Mouse (Mus musculus) left cerebral cortex, adult 8-10 months (tissue): ENCODE results near the gene Hdhd5. TPM values are rescaled to one million over a fixed set of nuclear protein-coding genes. Genes with fewer than 3 reads are reported as not detected.

Experiments
- DNase-seq, 2 experiments: peaks; one replicate each; pipeline ENCODE4 v3.0.0; 2022; ENCODE audit warnings: low spot score in 2 of 2
- total RNA-seq, 4 experiments: library from RNA; stranded (reverse); gene quantifications; 2 replicates each; pipeline ENCODE4 v1.2.4; 2022

The Hdhd5 gene
- total RNA-seq, 4 experiments from 2014 or later: 31.7 to 36.8 (median 33.9) TPM

GRCm38 (mm10) chr6:120532594-120532993 is 1.5 kb upstream of the Hdhd5 start:
- no peak for DNase-seq

DNA sequence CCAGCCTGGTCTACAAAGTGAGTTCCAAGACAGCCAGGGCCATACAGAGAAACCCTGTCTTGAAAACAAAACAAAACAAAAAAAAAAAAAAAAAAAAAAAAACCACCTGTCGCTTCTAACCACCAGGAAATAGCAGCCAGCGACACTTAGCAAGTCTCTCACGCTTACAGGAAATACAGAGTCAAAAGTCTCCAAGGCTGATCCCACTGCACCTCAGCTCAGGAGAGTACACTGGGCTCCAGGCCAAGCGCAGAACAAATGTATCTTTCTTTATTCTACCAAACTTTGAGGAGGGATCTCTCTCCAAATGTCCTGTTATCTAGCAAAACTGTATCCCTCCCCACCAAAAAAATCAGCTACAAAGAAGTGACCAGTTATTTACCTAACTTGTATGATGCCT is 2.0 kb downstream of the Hdhd5 start:
- no peak for DNase-seq

DNA sequence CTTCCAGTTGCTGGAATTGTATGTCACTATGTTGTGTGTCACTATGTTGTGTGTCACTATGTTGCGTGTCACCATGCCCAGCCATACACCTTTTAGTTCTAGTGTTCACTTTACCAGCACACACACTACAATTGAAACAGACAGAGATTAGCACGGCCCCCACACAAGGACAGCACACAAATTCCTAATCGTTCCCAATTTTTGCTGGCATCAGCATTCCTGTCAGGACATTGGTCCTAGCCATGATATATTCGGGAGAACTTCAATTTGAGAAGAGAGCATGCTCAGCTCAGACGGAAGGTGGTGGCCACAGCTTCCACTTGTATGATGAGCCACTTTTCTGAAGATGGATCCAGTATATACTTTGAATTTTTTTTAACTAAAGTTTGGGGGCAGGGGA is 6.3 kb downstream of the Hdhd5 start:
- no peak for DNase-seq

- DNase-seq: no peak
Observed at GRCm38 (mm10) chr6:120519647-120520046, 11.5 kb downstream of the Hdhd5 start.

GRCm38 (mm10) chr6:120517311-120517710 is 13.8 kb downstream of the Hdhd5 start:
- no peak for DNase-seq

GRCm38 (mm10) chr6:120516879-120517278 is 14.2 kb downstream of the Hdhd5 start:
- DNase-seq: no peak

- DNase-seq: no peak
Observed at GRCm38 (mm10) chr6:120516422-120516821, 14.7 kb downstream of the Hdhd5 start.

GRCm38 (mm10) chr6:120511212-120511611 is 19.9 kb downstream of the Hdhd5 start:
- no peak for DNase-seq

DNA sequence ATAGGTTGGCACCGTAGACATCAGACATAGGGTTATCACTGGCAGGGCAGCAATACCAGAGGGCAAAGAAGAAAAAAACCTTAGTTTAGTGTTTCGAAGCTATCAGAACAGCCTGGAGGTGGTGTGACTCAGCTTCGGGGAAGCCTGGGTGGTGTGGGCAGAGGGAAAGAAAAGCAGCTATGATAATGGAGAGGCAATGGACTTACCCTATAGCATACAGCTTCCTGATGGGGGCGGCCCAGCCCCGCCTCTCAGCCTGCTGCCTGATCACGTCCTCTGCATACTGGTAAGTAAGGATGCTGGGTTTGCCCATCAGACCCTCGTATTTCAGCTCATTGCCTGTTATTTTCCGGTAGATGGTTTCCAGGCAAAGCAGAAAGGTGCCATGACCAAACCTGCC is 20.7 kb downstream of the Hdhd5 start:
- DNase-seq: peak in 1 of 2 experiments; percentile 90

- no peak for DNase-seq
Observed at GRCm38 (mm10) chr6:120509975-120510374, 21.1 kb downstream of the Hdhd5 start.

GRCm38 (mm10) chr6:120508645-120509044 is 22.5 kb downstream of the Hdhd5 start:
- no peak for DNase-seq

DNA sequence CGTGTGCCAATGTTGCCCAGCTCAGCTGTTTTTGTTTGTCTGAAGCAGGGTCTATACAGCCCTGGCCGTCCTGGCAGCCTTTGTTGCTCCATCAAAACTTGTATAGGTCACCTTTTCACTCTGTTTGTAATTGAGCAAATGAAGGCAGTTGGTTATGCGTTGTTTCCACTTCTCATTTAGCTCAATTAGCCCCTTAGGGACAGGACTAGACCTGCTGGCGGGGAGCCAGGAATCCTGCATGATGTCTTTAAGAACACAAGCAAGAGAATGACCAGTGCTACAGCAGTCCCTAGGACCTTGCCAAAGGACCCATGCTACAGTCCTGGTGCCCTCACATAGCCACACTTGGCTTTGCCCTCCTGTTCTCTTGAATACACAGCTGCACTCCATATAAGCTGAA is 25.6 kb downstream of the Hdhd5 start:
- DNase-seq: no peak

DNA sequence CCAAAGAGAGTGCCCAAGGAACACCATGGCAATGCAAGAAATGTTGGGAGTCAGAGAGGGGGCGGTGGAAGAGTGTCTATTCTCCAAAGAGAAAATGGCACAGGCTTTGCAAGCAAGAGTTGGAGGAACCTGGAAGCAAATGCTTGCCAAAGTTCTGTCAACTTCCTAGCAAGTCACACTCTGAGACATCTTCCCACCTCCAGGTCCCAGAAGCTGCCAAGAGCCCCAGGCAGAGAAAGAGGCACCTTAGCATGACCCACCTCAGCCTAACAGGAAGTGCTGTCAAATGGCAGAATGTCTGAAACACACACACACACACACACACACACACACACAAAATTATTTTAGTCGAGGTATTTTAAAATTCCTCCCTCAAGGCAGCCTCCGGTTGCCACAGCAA is 27.1 kb downstream of the Hdhd5 start:
- peak in 1 of 2 experiments; percentile 82 for DNase-seq

- DNase-seq: no peak
Observed at GRCm38 (mm10) chr6:120496544-120496943, 34.6 kb downstream of the Hdhd5 start.

DNA sequence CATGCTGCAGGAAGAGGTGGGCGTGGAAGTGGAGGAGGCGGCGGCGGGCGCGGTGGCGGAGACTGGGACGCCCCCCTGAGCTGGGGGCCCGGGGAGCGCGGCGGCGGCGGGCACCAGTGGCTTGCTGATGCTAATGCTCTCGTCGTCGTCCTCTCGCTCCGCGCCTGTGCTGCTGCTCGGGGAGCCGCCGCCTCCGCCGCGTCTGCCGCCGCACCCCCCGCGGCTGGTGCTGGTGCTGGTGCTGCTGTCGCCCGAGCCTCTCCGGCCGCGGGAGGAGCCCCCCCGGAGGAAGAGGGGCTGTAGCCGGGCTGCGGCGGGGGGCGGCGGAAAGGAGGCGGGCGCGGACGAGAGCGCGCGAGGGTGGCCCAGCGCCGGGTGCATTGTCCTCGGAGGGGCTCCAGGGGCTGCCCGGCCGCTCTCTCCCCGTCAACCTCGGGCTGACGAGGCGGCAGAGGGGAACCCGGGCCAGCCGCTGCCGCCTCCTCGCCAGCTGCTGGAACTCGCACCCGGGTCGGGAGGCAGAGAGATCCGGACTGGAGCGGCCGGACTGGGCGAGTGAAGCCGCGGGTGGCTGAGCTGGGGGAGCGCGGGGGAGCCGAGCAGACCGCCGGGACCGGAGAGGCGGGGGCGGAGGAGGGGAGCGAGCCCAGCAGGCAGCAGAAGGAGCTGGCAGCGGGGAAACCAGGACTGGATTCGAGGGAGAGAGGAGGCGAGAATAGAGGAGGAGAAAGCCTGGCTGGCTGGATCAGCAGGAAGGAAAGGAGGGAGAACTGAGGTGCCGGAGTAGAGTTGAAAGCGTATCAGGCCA is 37.5 kb downstream of the Hdhd5 start, which contains the start of gene Tmem121b:
Gene Tmem121b, minus strand, starts transcription at position 434 of the 808 bp plus-strand sequence.
- peak; percentile 66 to 95 for DNase-seq

DNA sequence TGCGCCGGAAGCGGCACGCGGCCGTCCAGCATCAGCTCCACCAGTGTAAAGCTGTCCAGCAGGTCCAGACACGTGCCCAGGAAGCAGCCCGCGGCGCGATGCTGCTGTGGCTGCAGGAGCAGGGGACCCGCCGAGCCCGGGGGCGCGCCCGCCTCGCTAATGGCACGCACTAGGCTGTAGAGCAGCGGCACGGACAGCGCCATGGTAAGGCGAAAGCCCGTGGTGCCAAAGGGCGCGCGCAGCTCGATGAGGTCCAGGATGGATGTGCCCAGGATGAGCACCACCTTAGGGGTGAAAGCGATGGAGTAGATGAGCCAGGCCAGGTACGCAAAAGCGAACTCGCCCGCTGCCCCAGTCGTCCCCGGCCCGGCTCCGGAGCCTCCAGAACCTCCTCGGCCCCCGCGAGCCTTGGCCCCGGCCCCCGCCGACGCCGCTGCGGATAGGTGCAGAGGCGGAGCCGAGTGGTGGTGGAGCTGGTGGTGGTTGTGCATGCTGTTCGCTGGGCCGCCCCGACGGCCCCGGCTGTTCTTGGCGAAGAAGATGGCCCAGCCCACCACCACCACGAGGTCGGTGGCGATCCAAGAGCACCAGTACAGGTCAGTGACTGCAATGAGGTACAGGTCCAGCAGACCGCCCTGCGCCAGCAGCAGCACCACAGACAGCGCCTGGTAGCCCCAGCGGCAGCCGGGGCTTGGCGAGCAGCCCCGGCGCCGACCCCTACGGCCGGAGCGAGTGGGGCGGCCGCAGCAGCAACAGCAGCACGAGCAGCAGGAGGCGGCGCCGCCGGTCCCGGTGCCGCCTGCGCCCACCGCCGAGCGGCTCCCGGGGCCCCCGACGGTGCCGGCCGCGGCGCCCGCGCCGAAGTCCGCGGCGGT is 38.4 kb downstream of the Hdhd5 start:
- no peak for DNase-seq

DNA sequence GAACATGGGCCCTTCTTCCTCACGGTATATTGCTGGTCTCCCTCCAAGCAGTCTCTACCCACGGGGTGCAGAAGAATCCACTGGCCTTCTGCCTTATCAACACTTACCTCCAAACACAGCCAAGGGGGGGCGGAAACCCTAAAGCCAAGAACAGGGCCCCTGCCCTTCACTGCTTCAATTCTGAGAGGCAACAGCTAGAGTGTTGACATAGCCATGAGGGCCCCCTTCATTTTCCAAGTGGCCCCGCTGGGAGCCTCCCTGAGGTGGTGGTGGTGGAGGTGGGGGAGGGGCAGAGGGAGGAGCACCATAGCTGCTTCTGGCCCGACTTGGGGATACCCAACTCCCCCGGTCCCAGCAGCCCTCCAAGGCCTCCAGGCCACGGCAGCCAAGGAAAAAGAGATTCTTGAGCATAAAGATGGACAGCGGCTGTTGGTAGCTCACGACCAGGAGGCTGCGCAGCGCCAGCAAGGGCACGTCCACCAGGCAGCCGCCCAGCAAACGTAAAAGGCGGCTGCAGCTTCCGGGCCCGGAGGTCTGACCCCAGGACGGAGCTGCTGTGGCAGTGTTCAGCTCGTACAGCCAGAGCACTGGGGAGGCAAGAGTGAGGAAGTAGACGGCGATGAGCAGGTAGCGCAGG is 39.1 kb downstream of the Hdhd5 start:
- no peak for DNase-seq

DNA sequence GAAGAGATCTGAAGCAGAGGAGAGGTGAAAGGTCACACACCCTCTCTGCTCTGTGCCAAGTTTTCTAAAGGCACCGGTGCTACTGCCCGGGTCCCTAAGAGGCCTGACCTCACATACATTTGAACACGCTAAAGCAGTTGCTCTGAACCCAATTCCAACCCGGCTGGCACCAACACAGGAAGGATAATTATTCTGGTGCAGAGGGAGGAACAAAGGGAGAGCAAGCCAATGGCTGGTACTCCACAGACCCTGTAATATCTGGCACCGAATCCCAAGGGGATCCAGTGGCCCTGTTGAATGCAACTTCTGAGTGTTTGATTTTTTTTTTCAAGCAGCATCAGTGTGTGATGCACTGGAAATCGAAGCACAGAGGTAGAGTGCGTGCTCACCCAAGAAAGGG is 40.1 kb downstream of the Hdhd5 start:
- DNase-seq: no peak

- no peak for DNase-seq
Observed at GRCm38 (mm10) chr6:120489461-120489860, 41.7 kb downstream of the Hdhd5 start.

- DNase-seq: no peak
Observed at GRCm38 (mm10) chr6:120488647-120489046, 42.5 kb downstream of the Hdhd5 start.

DNA sequence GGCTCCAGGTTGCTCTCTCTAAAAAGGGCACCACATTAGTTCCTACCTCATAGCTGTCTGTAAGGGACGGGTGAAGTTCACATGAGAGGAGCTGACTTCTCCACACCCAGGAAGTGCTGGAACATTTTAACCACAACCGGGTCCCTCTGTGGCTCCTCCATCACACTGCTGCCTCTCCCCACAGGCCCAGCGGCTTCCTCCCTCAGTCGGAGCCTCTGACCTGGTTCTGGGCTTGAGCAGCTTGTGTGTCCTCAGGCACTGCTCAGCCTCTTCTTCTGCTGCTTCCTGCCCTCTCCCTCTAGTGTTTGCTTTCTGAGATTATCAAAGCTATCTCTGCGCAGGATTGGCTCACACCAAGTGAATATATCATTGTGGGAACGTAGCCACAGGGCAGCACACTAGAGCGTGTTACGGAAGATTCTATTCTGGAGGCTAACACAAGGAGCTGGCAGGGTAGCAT is 45.0 kb downstream of the Hdhd5 start:
- no peak for DNase-seq

- no peak for DNase-seq
Observed at GRCm38 (mm10) chr6:120485038-120485437, 46.1 kb downstream of the Hdhd5 start.
